Mouse (Mus musculus): ENCODE data around the gene Hrh3.

- TF ChIP-seq GATA1 (IDR thresholded peaks at IDR 0.05; ENCODE audit: borderline replicate concordance, low read length) (no peak), FLI1 (IDR thresholded peaks at IDR 0.05; ENCODE audit: low read length) (no peak)
These were observed 28.9 kb upstream of the Hrh3 start for GRCm38 (mm10) chr2:180133231-180133630.

All from megakaryocyte, embryonic 14.5 days (primary cell).